Mouse (Mus musculus) lung, adult 2 months (tissue): ENCODE results near the gene Metap1d.

Experiments
- CTCF ChIP-seq: fragments of 200-500 bp; IDR thresholded peaks from 2 replicates; pipeline ENCODE4 v1.5.1; 2011; ENCODE audit warnings: mild to moderate bottlenecking, low read length, control low read depth; ENCODE audit not compliant: insufficient read depth
- POLR2A ChIP-seq: fragments of 200-500 bp; IDR thresholded peaks from 2 replicates; pipeline ENCODE4 v1.6.1; 2011; ENCODE audit warnings: low read depth, mild to moderate bottlenecking, control low read depth, low read length, borderline replicate concordance; ENCODE audit errors: extremely low read depth

GRCm38 (mm10) chr2:71458624-71459023, 5.5 kb downstream of the Metap1d start:
- no peak for TF ChIP-seq POLR2A
- no peak for TF ChIP-seq CTCF
